Mouse (Mus musculus) CH12.LX (cell line): ENCODE results near the gene Rad54l2. TPM values are rescaled to one million over a fixed set of nuclear protein-coding genes. Genes with fewer than 3 reads are reported as not detected.

Source experiments
- DNase-seq: peaks from one replicate; pipeline ENCODE4 v3.0.0-alpha.2; 2013; ENCODE audit errors: extremely low read depth
- H3K27ac ChIP-seq: 2 replicates; pipeline ENCODE4 v1.5.1; 2012; ENCODE audit warnings: low read depth, mild to moderate bottlenecking, control low read depth, moderate library complexity; ENCODE audit not compliant: insufficient read depth
- H3K27me3 ChIP-seq: replicated peaks from 2 replicates; pipeline ENCODE3; 2012; ENCODE audit warnings: inconsistent platforms
- H3K36me3 ChIP-seq, 2 experiments: replicated peaks in 1 of 2; 2 replicates each; pipeline versions ENCODE3 to v1.6.1; 2012; ENCODE audit warnings: inconsistent platforms in 1 of 2, low read length in 1 of 2, mild to moderate bottlenecking in 1 of 2, mixed read lengths in 1 of 2, moderate library complexity in 1 of 2; ENCODE audit not compliant: control insufficient read depth in 1 of 2, insufficient read depth in 1 of 2
- H3K4me1 ChIP-seq, 2 experiments: 2 replicates each; pipeline ENCODE4 v1.6.1; 2012; ENCODE audit warnings: inconsistent platforms in 1 of 2, moderate library complexity in 1 of 2; ENCODE audit not compliant: insufficient read depth in 2 of 2, control insufficient read depth in 1 of 2
- H3K4me2 ChIP-seq: 2 replicates; pipeline ENCODE4 v1.6.1; 2012; ENCODE audit warnings: low read depth, mild to moderate bottlenecking, control low read depth; ENCODE audit not compliant: poor library complexity, insufficient read depth, severe bottlenecking
- H3K4me3 ChIP-seq, 3 experiments: fragments of 150-350 bp in 1 of 3; sonication (generic) in 1 of 3; replicated peaks in 1 of 3; 2 replicates each; pipeline versions ENCODE3 to v1.5.1; 2011 to 2012; ENCODE audit warnings: low read depth in 2 of 3, low read length in 2 of 3, mild to moderate bottlenecking in 2 of 3, moderate library complexity in 2 of 3, control low read depth in 1 of 3, improper control_type of control experiment in 1 of 3, inconsistent platforms in 1 of 3, mixed read lengths in 1 of 3; ENCODE audit not compliant: poor library complexity in 1 of 3
- H3K79me2 ChIP-seq: replicated peaks from 2 replicates; pipeline ENCODE4 v1.6.1; 2012; ENCODE audit warnings: mild to moderate bottlenecking, moderate library complexity; ENCODE audit not compliant: control insufficient read depth, poor library complexity, insufficient read depth, severe bottlenecking; ENCODE audit errors: extremely low read depth
- H3K9ac ChIP-seq: 2 replicates; pipeline ENCODE4 v1.6.1; 2012; ENCODE audit warnings: low read depth, mild to moderate bottlenecking, control low read depth, moderate library complexity; ENCODE audit not compliant: insufficient read depth
- H3K9me3 ChIP-seq: replicated peaks from 2 replicates; pipeline ENCODE3; 2012; ENCODE audit warnings: low read length, inconsistent platforms, mixed read lengths
- CHD2 ChIP-seq: IDR thresholded peaks from 2 replicates; pipeline ENCODE4 v1.6.1; 2011; ENCODE audit warnings: low read length, improper control_type of control experiment
- CTCF ChIP-seq, 2 experiments: IDR thresholded peaks in 1 of 2; conservative IDR thresholded peaks in 1 of 2; 2 replicates each; pipeline ENCODE4 v1.5.1; 2011 to 2012; ENCODE audit warnings: low read depth in 2 of 2, low read length in 2 of 2, improper control_type of control experiment in 1 of 2, inconsistent platforms in 1 of 2, mild to moderate bottlenecking in 1 of 2, moderate library complexity in 1 of 2
- E2F4 ChIP-seq: IDR thresholded peaks from 2 replicates; pipeline ENCODE4 v1.6.1; 2011; ENCODE audit warnings: low read depth, low read length, improper control_type of control experiment; ENCODE audit not compliant: insufficient replicate concordance
- EP300 ChIP-seq: IDR thresholded peaks from 2 replicates; pipeline ENCODE4 v1.6.1; 2011; ENCODE audit warnings: low read length, improper control_type of control experiment
- IRF4 ChIP-seq: IDR thresholded peaks from 2 replicates; pipeline ENCODE4 v1.6.1; 2014; ENCODE audit warnings: low read depth, mild to moderate bottlenecking, inconsistent platforms, low read length, improper control_type of control experiment
- JUN ChIP-seq: IDR thresholded peaks from 2 replicates; pipeline ENCODE4 v1.6.1; 2011; ENCODE audit warnings: low read depth, mild to moderate bottlenecking, low read length, improper control_type of control experiment, moderate library complexity; ENCODE audit not compliant: insufficient read depth
- MAX ChIP-seq: IDR thresholded peaks from 2 replicates; pipeline ENCODE4 v1.6.1; 2011; ENCODE audit warnings: low read length, improper control_type of control experiment
- MAZ ChIP-seq: IDR thresholded peaks from 2 replicates; pipeline ENCODE4 v1.6.1; 2012; ENCODE audit warnings: low read depth, mild to moderate bottlenecking, inconsistent platforms, low read length, improper control_type of control experiment, moderate library complexity
- MXI1 ChIP-seq: IDR thresholded peaks from 2 replicates; pipeline ENCODE4 v1.6.1; 2011; ENCODE audit warnings: mild to moderate bottlenecking, low read depth, low read length, improper control_type of control experiment
- MYC ChIP-seq: IDR thresholded peaks from 2 replicates; pipeline ENCODE4 v1.6.1; 2011; ENCODE audit warnings: low read depth, mild to moderate bottlenecking, improper control_type of control experiment, low read length
- PAX5 ChIP-seq: IDR thresholded peaks from 2 replicates; pipeline ENCODE4 v1.6.1; 2012; ENCODE audit warnings: low read length, inconsistent platforms, mixed read lengths
- POLR2A ChIP-seq: IDR thresholded peaks from 2 replicates; pipeline ENCODE4 v1.6.1; 2011; ENCODE audit warnings: low read depth, mild to moderate bottlenecking, improper control_type of control experiment, low read length
- RAD21 ChIP-seq: IDR thresholded peaks from 2 replicates; pipeline ENCODE4 v1.6.1; 2011; ENCODE audit warnings: low read depth, mild to moderate bottlenecking, low read length, improper control_type of control experiment, moderate library complexity
- SIN3A ChIP-seq: IDR thresholded peaks from 2 replicates; pipeline ENCODE4 v1.6.1; 2012; ENCODE audit warnings: low read length, improper control_type of control experiment, inconsistent platforms
- SMC3 ChIP-seq: IDR thresholded peaks from 2 replicates; pipeline ENCODE4 v1.6.1; 2011; ENCODE audit warnings: low read depth, low read length, improper control_type of control experiment
- TBP ChIP-seq: conservative IDR thresholded peaks from 2 replicates; pipeline ENCODE4 v1.6.1; 2011; ENCODE audit warnings: low read depth, low read length, improper control_type of control experiment
- UBTF ChIP-seq: IDR thresholded peaks from 2 replicates; pipeline ENCODE4 v1.6.1; 2012; ENCODE audit warnings: low read depth, mild to moderate bottlenecking, inconsistent platforms, low read length, improper control_type of control experiment, moderate library complexity
- USF1 ChIP-seq: IDR thresholded peaks from 2 replicates; pipeline ENCODE4 v1.6.1; 2014; ENCODE audit warnings: low read depth, mild to moderate bottlenecking, inconsistent platforms, low read length, improper control_type of control experiment
- ZC3H11A ChIP-seq: IDR thresholded peaks from 2 replicates; pipeline ENCODE4 v1.6.1; 2012; ENCODE audit warnings: low read depth, mild to moderate bottlenecking, inconsistent platforms, low read length, improper control_type of control experiment
- ZKSCAN1 ChIP-seq: IDR thresholded peaks from 2 replicates; pipeline ENCODE4 v1.6.1; 2012; ENCODE audit warnings: low read depth, inconsistent platforms, low read length, improper control_type of control experiment, borderline replicate concordance
- dilution Hi-C: fragments of 300-500 bp; cut with MboI; formaldehyde crosslinking; loops from 2 replicates; pipeline ENCODE4 v1.14.3; 2020; ENCODE audit warnings: low sequenced_read_pairs; ENCODE audit not compliant: extremely low pct_unique_long_range_greater_than_20kb, extremely low pct_ligation_motif_present
- in situ Hi-C: fragments of 300-500 bp; cut with MboI; formaldehyde crosslinking; loops from 3 replicates; pipeline ENCODE4 v1.14.3; 2019; ENCODE audit warnings: low sequenced_read_pairs, low pct_ligation_motif_present, low pct_unique_long_range_greater_than_20kb, mixed read lengths
- polyA plus RNA-seq: library from polyadenylated mRNA; unstranded; fragments of >175 nt; gene quantifications from 2 replicates; pipeline ENCODE4 v1.2.1, GENCODE M21; 2012; ENCODE audit warnings: low read depth; ENCODE audit not compliant: insufficient read length
- total RNA-seq, 2 experiments: library from RNA; depleted of rRNA; stranded (reverse); fragments of 300-350 nt in 1 of 2; fragments of >200 nt in 1 of 2; gene quantifications; 2 replicates each; pipeline ENCODE4 v1.2.3; 2012 to 2014

The Rad54l2 gene
- total and polyA plus RNA-seq, 3 experiments = 7.2 to 16.5 (median 11.6) TPM

- no peak for DNase-seq
- no peak overlapping the region for H3K4me2 ChIP-seq
- no peak overlapping the region for H3K4me3 ChIP-seq
- no peak overlapping the region for H3K27ac ChIP-seq
- H3K27me3 ChIP-seq = no peaks in the 10 kb centered on the region
- H3K4me1 ChIP-seq = peaks cover 2 to 37% of the 10 kb centered on the region in 2 experiments
- dilution Hi-C loops = loop anchor here (25.0 kb wide), 1 partner anchor 98 kb away; the partner anchor contains the start of gene Rad54l2
- H3K9me3 ChIP-seq = no peaks in the 10 kb centered on the region
- TF ChIP-seq JUN = no peak
- no peak for TF ChIP-seq E2F4
- TF ChIP-seq MYC = no peak
- TF ChIP-seq MAX = no peak
- H3K79me2 ChIP-seq = no peaks in the 10 kb centered on the region
- H3K9ac ChIP-seq = no peak overlapping the region
- H3K36me3 ChIP-seq = peaks cover 12 to 50% of the 10 kb centered on the region in 2 experiments
- in situ Hi-C loops = loop anchor here (10.0 kb wide), 1 partner anchor 126 kb away; no protein-coding TSS in a partner anchor
These were observed 100.2 kb downstream of the Rad54l2 start for GRCm38 (mm10) chr9:106688834-106689233.

GRCm38 (mm10) chr9:106686983-106687650, 101.9 kb downstream of the Rad54l2 start:
- Histone ChIP-seq H3K27me3 (no peaks in the 10 kb centered on the region), H3K9ac (no peak overlapping the region), H3K4me1 (peaks cover 2 to 37% of the 10 kb centered on the region in 2 experiments), H3K4me2 (no peak overlapping the region), H3K36me3 (peaks cover 0 to 38% of the 10 kb centered on the region in 2 experiments), H3K4me3 (no peak overlapping the region), H3K79me2 (no peaks in the 10 kb centered on the region), H3K9me3 (no peaks in the 10 kb centered on the region), H3K27ac (no peak overlapping the region)
- DNase-seq = peak; percentile 73
- no peak for TF ChIP-seq ZKSCAN1
- TF ChIP-seq TBP = no peak
- TF ChIP-seq POLR2A = no peak
- peak; percentile 92 for TF ChIP-seq MYC
- peak; percentile 70 for TF ChIP-seq SMC3
- peak; percentile 77 for TF ChIP-seq MAX
- no peak for TF ChIP-seq CHD2
- peak; percentile 82 to 88 for TF ChIP-seq CTCF (conservative IDR thresholded peaks at IDR 0.05 in 1 of 2, IDR thresholded peaks at IDR 0.05 in 1 of 2; ENCODE audit: low read depth in 2 of 2, low read length in 2 of 2)
- TF ChIP-seq MXI1 = 0 out of 2 replicates have a peak, but pooled peaks have one; percentile 41
- no peak for TF ChIP-seq MAZ
- TF ChIP-seq ZC3H11A = peak; percentile 21; the same call in 1 of the 2 replicates
- TF ChIP-seq IRF4 = peak; percentile 33; the same call in 1 of the 2 replicates
- no peak for TF ChIP-seq EP300
- TF ChIP-seq SIN3A = no peak; the same call in 1 of the 2 replicates
- no peak for TF ChIP-seq USF1
- no peak for TF ChIP-seq UBTF
- TF ChIP-seq RAD21 = peak; percentile 75
- TF ChIP-seq PAX5 = no peak
- dilution Hi-C loops = loop anchor here (25.0 kb wide), 1 partner anchor 100 kb away; the partner anchor contains the start of gene Rad54l2
- in situ Hi-C loops = loop anchor here (10.0 kb wide), 1 partner anchor 128 kb away; no protein-coding TSS in a partner anchor
